Mouse (Mus musculus) common myeloid progenitor, adult 5-6 weeks (primary cell): ENCODE results near the gene Ppm1l. TPM values are rescaled to one million over a fixed set of nuclear protein-coding genes. Genes with fewer than 3 reads are reported as not detected.
"Not testable (repeated sequence)": the region's sequence is repeated elsewhere in the genome, so short reads cannot be mapped to it uniquely, and the experiment has no call there.

Experiments
- ATAC-seq: replicated peaks from 2 replicates; pipeline ENCODE4 v1.8.0; 2016; ENCODE audit warnings: low read depth, mild to moderate bottlenecking, moderate TSS enrichment, inconsistent platforms; ENCODE audit not compliant: poor library complexity, severe bottlenecking
- total RNA-seq: library from RNA; stranded (forward); fragments of 200-1000, 187-1606 nt; gene quantifications from 2 replicates; pipeline ENCODE4 v1.2.3, GENCODE M21; 2017

The Ppm1l gene
- total RNA-seq, 1 experiment from 2014 or later, result 6.6 TPM

GRCm38 (mm10) chr3:69362350-69362790 lies 45.7 kb downstream of the Ppm1l start:
- ATAC-seq, result no peak

GRCm38 (mm10) chr3:69362906-69363305 lies 46.2 kb downstream of the Ppm1l start:
- no peak for ATAC-seq

- ATAC-seq, result no peak
Measured at GRCm38 (mm10) chr3:69364151-69364550, 47.5 kb downstream of the Ppm1l start.

GRCm38 (mm10) chr3:69367916-69368315 lies 51.3 kb downstream of the Ppm1l start:
- no peak for ATAC-seq

GRCm38 (mm10) chr3:69372731-69373130 lies 56.1 kb downstream of the Ppm1l start:
- ATAC-seq, result no peak

GRCm38 (mm10) chr3:69373544-69374306 lies 57.1 kb downstream of the Ppm1l start:
- peak; percentile 98 for ATAC-seq

GRCm38 (mm10) chr3:69374538-69374937 lies 57.9 kb downstream of the Ppm1l start:
- ATAC-seq, result peak; percentile 22; the same call in 1 of the 2 replicates

GRCm38 (mm10) chr3:69374983-69375382 lies 58.3 kb downstream of the Ppm1l start:
- ATAC-seq, result no peak

GRCm38 (mm10) chr3:69381213-69381612 lies 64.6 kb downstream of the Ppm1l start:
- ATAC-seq, result no peak

GRCm38 (mm10) chr3:69391834-69392233 lies 75.2 kb downstream of the Ppm1l start:
- not testable (repeated sequence) for ATAC-seq

GRCm38 (mm10) chr3:69392298-69392697 lies 75.6 kb downstream of the Ppm1l start:
- ATAC-seq, result no peak

GRCm38 (mm10) chr3:69393079-69393478 lies 76.4 kb downstream of the Ppm1l start:
- no peak for ATAC-seq

- ATAC-seq, result no peak
Measured at GRCm38 (mm10) chr3:69393991-69394390, 77.3 kb downstream of the Ppm1l start.

- no peak for ATAC-seq
Measured at GRCm38 (mm10) chr3:69395084-69395483, 78.4 kb downstream of the Ppm1l start.

GRCm38 (mm10) chr3:69397733-69398132 lies 81.1 kb downstream of the Ppm1l start:
- no peak for ATAC-seq

GRCm38 (mm10) chr3:69399336-69399735 lies 82.7 kb downstream of the Ppm1l start:
- 0 out of 2 replicates have a peak, but pooled peaks have one; percentile 36 for ATAC-seq

GRCm38 (mm10) chr3:69403196-69403595 lies 86.5 kb downstream of the Ppm1l start:
- ATAC-seq, result no peak

GRCm38 (mm10) chr3:69406210-69406895 lies 89.7 kb downstream of the Ppm1l start:
- no peak for ATAC-seq

- ATAC-seq, result 0 out of 2 replicates have a peak, but pooled peaks have one; percentile 39
Measured at GRCm38 (mm10) chr3:69408064-69408463, 91.4 kb downstream of the Ppm1l start.

- no peak for ATAC-seq
Measured at GRCm38 (mm10) chr3:69416112-69416511, 99.5 kb downstream of the Ppm1l start.

- ATAC-seq, result no peak
Measured at GRCm38 (mm10) chr3:69422741-69423140, 106.1 kb downstream of the Ppm1l start.
